Mouse (Mus musculus) cortical plate, adult 2 months (tissue): Measurements from ENCODE around the gene Krba1.

ENCODE experiments used
- CTCF ChIP-seq: fragments of 200-500 bp; IDR thresholded peaks from 2 replicates; pipeline ENCODE4 v1.5.1; 2011; ENCODE audit warnings: mild to moderate bottlenecking, control low read depth, low read length; ENCODE audit not compliant: insufficient read depth; ENCODE audit errors: extremely low read depth
- POLR2A ChIP-seq: fragments of 200-500 bp; IDR thresholded peaks from 2 replicates; pipeline ENCODE4 v1.6.1; 2011; ENCODE audit warnings: mild to moderate bottlenecking, low read length, control low read depth; ENCODE audit not compliant: insufficient read depth; ENCODE audit errors: extremely low read depth

DNA sequence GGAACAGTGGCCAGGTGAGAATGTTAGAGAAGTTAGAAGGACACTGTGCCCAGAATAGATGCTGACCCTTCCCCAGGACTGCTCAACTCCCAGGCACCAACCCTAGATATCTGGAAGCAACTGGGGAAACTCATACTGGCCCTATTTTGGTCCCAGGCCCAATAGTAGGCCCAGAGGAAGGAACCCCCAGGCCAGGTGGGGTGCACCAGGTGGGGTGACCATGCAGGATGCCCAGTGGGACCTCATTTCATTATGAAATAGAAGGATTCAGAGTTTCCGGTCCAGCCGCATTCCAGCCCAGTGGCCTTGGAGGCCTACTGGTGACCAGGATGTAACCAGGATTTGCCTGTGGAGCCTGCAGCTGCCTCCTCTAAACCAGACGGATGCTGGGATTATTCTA, 51.5 kb downstream of the Krba1 start:
- no peak for TF ChIP-seq CTCF
- no peak for TF ChIP-seq POLR2A
